Mouse (Mus musculus): ENCODE results near the gene Smyd1.
"Not testable (repeated sequence)": the region's sequence is repeated elsewhere in the genome, so short reads cannot be mapped to it uniquely, and the experiment has no call there.

The Smyd1 gene

DNA sequence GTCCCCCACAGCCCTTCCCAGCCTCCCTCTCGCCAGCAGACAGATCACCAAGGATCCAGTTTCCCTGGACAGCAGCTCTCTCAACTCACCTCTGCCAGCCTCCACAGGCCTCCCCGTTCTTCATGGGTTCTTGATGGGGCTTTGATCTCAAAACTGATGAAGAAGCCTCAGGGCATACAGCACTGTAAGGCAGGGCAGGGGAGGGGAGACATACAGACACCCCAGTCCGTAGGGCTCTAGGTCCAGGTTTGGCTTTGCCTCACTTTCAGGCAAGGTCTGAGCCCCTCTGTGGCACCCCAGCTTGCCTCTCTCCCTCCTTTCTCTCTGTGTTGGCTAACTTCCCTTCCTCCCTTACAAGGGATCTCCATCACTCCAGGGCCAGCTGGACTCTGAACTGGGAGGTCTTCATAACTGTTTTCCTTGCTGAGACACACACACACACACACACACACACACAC, at the start of gene Smyd1:
Gene Smyd1, minus strand, starts transcription at position 408 of the 458 bp plus-strand sequence.
- CTCF ChIA-PET = no interaction called here

DNA sequence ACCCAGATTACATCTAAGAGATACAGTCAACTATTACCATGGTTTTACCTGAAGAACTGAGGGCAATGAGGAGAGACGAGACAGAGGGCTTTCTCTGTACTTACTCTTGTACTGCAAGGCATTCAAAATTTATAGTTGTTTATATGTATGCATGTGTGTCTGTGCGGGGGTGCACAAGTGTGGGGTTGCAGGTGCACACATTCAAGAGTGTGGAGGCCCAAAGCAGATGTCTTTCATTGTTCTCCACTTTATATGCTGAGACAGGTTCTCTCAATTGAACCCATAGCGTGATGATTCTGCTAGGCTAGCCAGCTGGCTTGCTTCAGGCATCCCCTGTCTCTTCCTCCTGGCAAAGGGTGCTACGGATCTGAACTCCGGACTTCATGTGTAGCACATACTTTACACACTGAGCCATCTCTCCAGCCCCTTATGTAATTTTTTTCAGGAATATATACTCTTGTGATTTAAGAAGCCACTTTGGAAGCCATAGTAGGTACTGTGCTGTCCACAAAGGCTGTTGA, 49.1 kb upstream of the Smyd1 start:
- CTCF ChIA-PET = no interaction called here

DNA sequence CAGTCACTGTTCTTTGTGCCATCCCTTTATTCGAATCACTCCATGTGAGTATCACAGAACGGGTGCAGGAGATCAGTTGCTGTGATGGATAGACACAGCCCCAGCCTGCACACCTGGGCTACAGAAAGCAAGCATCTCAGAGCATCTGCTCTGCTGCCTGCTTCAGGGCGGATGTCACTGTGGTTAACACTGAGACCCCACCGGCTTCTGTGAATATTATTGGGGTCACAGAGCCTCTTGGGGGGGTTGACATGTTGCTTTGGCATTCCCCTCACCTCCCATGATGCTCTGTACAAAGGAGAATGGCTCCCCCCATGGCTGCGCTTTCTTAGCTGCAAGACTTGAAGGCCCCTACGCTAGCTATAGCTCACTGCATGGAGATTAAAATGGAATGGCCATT, 47.4 kb upstream of the Smyd1 start:
- CTCF ChIA-PET = no interaction called here

DNA sequence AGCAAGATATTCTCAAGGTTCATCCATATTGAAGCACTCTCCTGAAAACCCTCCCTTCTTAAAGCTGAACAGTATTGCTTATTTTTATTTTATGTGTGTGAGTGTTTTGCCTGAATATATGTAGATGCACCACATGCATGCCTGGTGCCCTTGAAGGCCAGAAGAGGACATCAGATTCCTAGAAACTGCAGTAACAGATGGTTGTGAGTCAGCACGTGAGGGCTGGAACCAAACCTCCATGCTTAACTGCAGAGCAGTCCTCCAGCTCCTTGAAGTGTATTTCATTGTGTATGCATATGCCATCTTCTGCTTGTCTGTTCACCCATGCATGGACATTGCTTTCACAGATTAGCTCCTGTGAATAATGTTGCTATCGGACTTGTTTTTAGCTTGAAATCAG, 42.0 kb upstream of the Smyd1 start:
- CTCF ChIA-PET = no interaction called here

DNA sequence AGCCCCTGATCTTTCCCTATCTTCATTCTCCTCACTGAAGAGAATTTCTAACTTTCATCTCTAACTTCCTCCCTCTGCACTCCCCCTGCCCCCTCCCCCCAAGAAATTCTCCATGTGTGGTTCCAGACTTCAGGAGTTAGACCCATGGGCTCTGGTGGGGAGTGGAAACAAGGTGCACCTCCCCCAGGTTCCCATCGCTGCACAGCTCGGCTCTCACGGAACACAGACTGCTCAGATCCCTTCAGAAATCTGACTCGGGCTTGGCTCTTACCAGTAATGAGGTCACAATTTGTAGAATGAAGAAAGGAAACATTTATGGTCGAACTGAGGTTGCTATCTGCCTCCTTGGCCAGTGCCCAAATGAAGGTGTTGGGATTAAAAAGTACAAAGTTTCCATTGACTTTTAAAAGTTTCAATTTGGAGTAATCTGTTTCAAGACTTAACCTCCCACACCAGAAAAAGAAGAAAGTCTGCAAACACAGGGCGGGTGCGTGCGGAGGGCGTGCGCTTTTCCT, 39.2 kb upstream of the Smyd1 start:
- CTCF ChIA-PET = no interaction called here

DNA sequence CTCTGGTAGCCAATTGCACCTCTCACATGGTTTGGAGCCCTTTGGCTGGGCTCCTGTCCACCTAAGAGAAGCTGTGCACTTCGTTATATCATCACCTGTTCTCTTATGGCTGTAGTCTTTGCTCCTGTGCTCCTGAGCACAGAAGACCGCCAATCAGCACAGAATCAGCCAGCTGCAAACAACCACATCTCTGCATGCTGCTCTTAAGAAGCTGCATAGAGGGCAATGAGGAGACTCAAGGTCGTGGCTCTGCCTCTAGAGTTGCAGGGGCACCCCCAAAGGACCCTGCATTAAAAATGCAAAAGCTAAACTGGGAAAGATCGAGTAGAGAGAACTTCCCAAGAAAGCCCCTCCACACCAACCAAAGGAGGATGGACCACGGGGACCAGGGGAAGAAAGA, 38.7 kb upstream of the Smyd1 start:
- CTCF ChIA-PET = no interaction called here

DNA sequence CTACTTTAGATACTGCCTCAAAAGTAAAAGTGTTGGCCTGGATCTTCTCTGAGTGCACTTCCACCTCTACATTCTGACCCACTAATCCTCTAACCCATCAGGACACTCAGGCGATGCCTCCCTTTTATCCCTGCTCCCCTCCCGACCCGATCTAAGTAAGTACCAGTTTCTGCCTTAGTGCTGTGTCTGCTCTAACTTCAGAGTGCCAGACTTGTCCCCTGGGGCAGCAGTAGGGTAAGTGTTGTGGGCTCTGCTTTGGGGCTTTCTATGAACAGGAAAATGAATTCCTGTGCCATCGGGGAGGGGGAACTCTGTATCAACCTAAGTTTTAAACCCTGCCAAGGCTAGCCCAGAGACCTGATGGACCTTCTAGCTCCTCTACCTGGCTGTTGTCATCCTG, 38.2 kb upstream of the Smyd1 start:
- CTCF ChIA-PET = no interaction called here

DNA sequence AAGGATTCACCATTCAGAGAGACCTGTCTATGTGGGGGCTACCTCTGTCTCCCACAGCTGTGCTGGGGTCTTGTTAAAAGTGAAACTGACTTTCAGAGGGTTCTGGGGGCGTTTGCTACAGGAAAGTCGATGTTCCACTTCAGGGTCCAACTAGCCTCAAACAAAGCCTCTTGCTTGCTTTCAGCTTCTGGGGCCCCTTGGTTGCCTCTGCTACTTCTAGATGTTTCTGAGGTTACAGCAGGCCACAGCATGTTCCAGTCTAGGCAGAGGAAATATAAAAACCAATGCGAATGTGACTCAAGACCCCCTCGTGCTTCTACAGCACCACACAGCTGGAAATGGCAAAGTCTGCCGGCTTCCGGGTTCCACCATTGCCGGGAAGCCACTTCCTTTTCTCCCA, 35.5 kb upstream of the Smyd1 start:
- CTCF ChIA-PET = interaction anchor here (0.5 kb wide), 1 partner anchor 37 kb away, joined by 3 read pairs; no protein-coding TSS in a partner anchor

DNA sequence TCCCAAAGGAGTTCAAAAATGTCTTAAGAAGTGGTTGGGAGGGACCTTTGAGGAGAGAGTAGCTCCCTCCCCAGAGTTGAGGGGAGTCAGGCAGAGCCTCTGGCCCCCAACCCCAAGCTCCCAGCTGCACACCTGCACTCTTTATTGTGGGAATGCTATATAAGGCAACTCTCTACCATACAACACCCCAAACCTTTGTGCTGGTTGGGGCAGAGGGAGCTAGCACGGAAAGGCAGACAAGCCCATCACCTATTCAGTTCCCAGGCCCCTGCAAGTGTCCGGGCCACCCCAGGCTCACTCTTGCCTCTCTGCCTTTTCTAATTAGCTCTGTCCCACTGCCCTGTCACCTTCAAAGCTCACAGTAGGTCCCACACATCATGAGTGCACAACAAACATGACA, 31.7 kb upstream of the Smyd1 start:
- CTCF ChIA-PET = no interaction called here

DNA sequence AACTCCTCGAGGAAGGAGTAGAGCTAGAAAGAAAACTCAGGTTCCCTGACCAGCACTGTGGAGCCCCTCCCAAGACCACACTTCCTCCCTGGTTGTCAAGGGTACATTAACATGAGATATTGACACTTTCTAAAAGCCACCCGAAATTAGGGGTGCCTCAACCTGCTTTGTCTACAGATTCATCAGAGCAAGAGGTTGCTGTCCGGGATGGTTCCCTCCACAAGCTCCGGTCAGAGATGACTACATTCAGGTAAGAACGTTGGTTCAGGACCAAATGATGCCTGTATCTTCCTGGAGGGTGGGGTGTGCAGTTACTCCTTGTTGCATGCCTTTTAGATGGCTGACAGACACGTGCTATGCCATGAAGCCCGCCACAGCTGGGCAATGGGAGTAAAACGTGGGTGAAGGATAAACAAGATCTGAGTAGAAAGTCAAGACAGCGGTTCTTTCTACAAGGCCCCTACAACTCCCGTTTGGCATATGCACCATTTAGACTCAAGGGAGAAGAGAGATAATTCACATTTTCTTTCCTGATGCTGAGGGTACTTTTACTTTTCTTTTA, 30.9 kb upstream of the Smyd1 start:
- CTCF ChIA-PET = no interaction called here

DNA sequence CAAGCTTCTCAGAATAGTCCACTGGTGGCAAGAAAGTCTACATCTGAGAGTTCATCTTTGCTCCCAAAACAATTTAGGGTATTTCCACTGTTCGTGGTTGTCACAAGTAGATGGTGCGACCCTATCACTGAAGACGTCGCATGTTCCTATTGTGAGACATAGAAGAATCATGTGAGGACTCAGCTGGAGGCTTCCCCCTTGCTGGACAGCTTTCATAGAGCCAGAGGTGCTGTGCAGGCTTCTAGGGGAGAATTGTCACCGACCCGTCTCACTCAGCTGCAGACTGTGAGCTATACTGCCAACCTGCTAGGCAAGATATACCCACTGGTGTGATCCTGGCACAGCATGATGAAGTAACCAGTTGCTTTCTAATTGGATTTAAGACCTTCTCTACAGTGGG, 30.2 kb upstream of the Smyd1 start:
- CTCF ChIA-PET = no interaction called here

DNA sequence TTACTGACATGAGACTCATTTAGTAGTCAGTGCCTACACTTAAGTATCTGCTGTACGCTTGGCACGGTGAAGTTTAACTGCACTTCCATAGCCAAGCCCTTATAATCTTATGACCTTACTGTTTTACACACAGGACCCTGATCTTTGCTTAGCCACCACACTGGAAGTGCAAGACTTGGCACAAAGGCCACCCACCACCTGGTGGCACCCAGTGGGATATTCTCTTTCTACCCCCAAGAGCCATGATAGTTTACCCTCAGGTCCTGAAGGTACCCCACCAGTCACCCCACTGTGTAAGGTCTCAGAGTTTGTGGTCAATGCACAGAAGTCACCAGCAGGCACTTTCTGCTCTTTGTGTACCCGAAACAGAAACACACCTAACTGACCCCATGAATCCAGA, 29.2 kb upstream of the Smyd1 start:
- CTCF ChIA-PET = no interaction called here

DNA sequence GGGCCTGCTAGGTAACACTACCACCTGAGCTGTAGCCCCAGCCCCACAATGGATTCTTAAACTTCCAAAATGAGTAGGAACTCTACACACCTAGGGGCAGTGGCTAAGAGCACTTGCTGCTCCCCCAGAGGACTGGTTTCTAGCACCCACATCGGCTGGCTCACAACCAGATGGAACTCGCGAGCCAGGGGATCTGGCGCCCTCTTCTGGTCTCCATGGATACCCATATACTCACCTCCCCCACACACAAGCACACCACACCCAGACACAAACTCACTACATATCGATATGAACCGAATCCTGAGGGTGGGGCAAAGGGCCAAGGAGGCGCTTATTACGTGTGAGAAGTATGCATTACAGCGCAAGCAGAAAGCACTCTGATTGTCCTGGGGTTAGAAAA, 26.0 kb upstream of the Smyd1 start:
- CTCF ChIA-PET = no interaction called here

DNA sequence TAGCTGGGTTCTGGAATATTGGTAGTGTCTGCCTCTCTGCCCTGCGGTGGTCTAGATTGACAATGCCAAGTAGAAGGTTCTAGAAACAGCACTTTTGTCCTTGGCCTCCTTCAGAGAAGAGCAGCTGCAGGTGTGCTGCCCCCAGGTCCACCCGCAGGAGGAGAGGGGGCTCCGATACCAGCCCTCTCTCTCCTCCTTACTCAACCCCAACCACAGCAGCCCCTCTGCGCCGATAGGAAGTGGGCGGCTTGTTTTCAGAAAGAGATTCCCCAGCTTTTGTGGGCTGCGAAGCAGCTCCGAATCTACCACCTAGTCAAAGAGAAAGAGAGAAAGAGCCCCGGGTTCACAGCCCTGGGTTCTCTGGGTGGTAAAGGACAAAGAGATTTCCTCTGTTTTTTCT, 19.1 kb upstream of the Smyd1 start:
- CTCF ChIA-PET = interaction anchor here (0.7 kb wide), 1 partner anchor 18 kb away, joined by 3 read pairs; no protein-coding TSS in a partner anchor

DNA sequence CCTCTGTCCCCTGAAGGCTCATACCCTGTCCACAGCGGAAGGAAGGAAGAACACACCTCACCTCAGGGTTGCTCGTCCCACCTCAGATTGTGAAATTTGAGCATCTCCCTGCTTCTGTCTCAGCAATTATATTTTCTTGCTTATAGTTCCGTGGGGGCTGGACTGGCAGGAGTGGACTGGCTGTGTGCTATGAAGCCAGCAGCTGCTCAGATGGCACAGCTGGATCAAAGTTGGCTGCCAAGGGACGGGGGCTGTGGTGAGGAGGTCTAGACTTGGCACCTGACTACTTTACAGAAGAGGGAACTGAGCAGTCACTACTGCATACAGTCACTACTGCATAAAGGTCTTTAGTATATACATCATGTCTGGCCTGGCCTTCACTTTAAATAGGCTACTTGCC, 17.3 kb upstream of the Smyd1 start:
- CTCF ChIA-PET = no interaction called here

DNA sequence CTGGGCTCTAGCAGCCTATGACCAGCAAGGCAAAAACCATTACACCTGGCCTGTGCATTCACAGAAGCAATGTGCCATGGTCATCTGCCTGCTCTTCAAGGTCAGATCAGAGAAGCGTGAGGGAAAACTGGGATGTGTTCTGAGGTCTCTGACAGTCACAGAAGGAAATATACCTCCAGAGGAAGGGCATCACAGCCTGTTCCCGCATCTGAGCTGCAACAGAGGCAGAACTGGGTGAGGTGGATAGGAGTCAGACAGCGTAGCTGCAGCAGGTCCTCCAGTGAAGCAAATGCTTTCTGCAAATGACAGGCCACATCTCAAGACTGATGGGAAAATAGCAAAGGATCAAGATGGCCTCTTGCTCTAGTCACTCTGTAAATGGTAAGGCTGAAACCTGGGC, 16.9 kb upstream of the Smyd1 start:
- CTCF ChIA-PET = no interaction called here

DNA sequence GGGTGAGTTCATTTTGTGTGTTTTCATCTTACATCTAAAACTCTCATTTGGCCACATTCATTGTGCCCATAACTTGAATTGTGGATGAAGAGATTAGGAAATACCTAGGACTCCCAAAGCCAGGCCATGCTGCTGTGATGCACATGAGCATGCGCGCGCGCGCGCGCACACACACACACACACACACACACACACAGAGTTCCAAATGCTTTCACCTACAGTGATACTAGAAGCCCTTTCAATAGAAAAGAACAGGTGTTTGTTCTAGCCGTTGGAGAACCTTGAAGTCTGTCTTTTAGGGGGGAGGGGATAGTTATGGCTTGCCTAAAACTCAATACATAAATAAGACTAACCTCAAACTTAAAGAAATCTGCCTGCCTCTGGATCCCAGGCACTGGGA, 15.6 kb upstream of the Smyd1 start:
- CTCF ChIA-PET = no interaction called here

DNA sequence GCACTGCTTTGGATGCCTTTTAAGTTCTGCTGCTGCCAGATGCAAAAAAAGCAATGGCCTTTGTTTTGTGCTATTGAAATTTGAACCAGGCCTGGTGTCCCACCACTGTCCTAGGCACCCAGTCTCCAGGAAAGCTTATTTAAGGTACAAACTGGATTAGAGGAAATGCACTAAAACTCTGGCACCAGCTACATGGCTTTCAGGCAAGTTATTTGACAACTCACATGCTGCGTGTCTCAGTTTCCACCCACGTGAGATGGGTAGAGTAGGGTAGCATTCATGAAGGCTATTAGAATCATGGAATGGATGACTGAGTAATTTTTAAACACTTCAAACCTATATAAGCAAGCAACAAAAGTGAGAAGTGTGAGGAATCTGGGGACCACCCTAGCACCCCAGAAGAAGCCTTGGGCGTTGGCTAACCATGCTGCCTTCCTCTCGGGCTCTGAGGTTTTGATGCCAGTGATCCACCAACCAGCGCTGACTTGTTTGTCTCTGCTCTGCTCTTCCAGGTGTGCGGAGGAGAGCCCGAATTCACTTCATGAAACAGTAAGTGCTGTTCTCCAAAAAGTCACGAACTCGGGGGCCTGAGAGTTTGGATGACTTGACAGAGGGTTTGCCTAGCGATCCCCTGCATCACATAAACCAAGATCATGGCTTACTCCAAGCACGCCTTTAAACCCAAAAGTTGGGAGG, 11.7 kb upstream of the Smyd1 start:
- CTCF ChIA-PET = interaction anchor here (0.6 to 1.2 kb wide), 2 partner anchors 32 to 422 kb away, joined by 3 to 7 read pairs; no protein-coding TSS in a partner anchor

DNA sequence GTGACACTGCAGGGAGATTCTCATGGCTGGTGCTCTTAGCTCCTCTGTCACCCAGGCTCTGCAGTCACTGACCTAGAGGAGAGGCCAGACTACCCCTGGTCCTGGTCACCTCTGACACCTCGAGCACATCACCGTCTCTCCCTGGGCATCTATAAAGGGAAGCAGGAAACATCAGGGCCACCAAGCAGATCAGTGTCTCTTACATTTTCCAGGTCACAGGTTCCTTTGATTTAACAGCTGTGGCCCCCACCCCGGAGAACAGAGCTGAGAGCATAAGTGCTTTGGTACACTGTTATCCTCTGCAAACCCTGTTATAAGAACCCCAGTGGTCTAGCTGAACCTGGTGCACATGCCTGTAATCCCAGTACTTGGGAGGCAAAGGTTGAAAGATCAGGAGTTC, 11.0 kb upstream of the Smyd1 start:
- CTCF ChIA-PET = interaction anchor here (0.6 kb wide), 1 partner anchor 422 kb away, joined by 7 read pairs; no protein-coding TSS in a partner anchor

DNA sequence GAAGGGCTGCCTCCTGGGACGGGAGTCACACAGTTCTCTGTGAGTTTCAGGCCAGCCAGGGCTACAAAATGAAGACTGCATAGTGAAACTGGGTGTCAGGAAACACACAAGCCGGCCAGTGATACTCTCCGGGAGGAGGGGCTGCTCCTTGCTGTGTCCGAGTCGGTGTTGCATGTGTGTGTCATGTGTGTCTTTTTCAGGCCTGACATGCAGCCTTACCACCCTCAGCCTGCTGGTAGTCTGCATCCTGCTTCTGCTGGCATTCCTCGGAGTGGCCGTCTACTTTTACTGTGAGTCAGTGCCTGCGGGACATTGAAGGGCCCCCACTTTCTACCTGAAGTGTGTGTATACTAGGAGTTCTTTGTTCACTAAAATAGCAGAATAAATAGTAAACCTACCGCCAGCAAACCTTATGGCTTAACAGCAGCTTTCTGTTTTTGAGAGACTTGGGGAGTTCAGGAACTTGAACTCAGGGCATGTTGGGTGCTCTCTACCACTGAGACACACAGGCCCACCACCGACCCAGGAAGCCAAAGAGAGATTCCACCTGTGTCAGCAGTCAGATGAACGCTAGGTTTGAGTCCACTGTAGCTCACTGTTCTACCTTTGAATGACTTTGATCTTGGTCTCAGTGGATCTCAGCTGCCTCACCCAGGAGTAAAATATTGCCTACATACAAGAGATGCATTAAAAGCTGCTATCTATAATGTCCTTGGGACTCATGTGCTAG, 10.4 kb upstream of the Smyd1 start:
- CTCF ChIA-PET = no interaction called here

DNA sequence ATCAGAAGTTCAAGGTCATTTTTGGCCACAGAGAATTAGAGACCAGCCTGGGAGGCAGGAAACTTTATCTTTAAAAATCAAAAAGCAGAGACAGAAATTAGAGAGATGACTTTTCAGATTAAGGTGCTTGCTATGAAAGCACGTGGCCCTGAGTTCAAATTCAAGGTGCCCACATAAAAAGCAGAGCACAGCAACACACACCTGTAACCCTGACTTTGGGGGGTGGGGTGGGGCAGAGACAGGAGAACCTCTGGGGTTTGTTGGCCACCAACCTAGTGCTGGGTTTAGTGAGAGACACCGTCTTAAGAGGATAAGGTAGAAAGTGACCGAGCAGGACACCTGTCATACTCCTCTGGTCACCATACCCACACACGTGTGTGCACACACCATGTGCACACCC, 9.5 kb upstream of the Smyd1 start:
- CTCF ChIA-PET = not testable (repeated sequence)

DNA sequence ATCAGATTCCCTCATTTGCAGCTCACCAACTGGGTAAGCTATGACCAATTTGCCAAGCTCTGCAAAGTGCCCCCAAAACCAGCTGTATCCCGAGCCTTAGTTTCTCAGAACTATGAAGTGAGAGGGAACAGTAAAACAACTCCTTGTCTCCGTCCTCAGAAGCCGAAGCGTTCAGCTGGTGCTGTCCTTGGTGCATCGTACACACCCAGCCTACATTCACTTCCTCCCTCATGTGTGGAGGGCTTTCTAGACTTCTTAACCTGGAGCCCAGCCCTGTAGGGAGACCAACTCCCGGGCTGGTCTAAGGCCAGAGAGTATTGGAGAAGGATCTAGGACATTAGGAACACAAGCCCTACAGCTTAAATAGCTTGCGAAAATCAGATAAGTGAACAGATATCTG, 8.5 kb upstream of the Smyd1 start:
- CTCF ChIA-PET = interaction anchor here (0.5 to 0.6 kb wide), 2 partner anchors 34 to 834 kb away, joined by 3 to 4 read pairs; no protein-coding TSS in a partner anchor

DNA sequence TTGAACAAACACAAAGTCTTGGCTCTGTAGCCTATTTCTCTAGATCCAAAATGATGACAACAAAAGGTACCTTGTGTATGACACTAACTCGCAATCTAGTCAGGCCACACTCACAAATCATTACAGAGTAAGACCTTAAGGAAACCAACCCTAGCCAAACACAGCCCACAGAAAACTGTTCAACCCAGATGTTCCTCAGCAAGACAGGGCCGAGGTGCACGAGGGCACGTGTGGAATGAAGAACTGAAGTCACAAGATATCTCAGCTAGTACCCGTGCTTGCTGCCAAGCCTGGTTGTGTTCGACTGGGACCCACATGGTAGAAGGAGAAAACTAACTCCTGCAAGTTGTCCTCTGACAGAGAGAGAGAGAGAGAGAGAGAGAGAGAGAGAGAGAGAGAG, 7.8 kb upstream of the Smyd1 start:
- CTCF ChIA-PET = interaction anchor here (0.5 to 0.7 kb wide), 2 partner anchors 21 to 835 kb away, joined by 3 read pairs; no protein-coding TSS in a partner anchor
